Mouse (Mus musculus): ENCODE measurements around the gene Vps45. TPM values are rescaled to one million over a fixed set of nuclear protein-coding genes. Genes with fewer than 3 reads are reported as not detected.
A peak's percentile ranks its signal among the peaks of the same experiment; 100 is the strongest.

The Vps45 gene
- total and polyA plus RNA-seq, 2 experiments from 2014 or later, result 24.9 to 61.8 TPM

GRCm38 (mm10) chr3:96098616-96099267 is 40.5 kb upstream of the Vps45 start:
- no peak for TF ChIP-seq CTCF (IDR thresholded peaks at IDR 0.05; ENCODE audit: low read depth)
- DNase-seq (ENCODE audit: low spot score), result peak; percentile 25
- Histone ChIP-seq H3K9me3 (ENCODE audit: low read length) (no peaks in the 10 kb centered on the region), H3K36me3 (ENCODE audit: insufficient read depth, low read length) (no peaks in the 10 kb centered on the region), H3K4me3 (ENCODE audit: low read length) (no peak overlapping the region), H3K27ac (no peak overlapping the region), H3K4me2 (ENCODE audit: low read depth, low read length) (no peak overlapping the region), H3K27me3 (ENCODE audit: insufficient read depth, low read length) (no peaks in the 10 kb centered on the region), H3K4me1 (ENCODE audit: insufficient read depth, low read length) (no peaks in the 10 kb centered on the region), H3K9ac (replicated peaks; ENCODE audit: low read length) (no peak overlapping the region)
- 57% methylated on average over 7 of the region's 7 CpGs for WGBS
- ATAC-seq, result no peak

- H3K27me3 ChIP-seq (ENCODE audit: insufficient read depth, low read length), result no peaks in the 10 kb centered on the region
- no peaks in the 10 kb centered on the region for H3K4me1 ChIP-seq (ENCODE audit: insufficient read depth, low read length)
- no peaks in the 10 kb centered on the region for H3K36me3 ChIP-seq (ENCODE audit: insufficient read depth, low read length)
- no peak for ATAC-seq
- no peak for TF ChIP-seq CTCF (IDR thresholded peaks at IDR 0.05; ENCODE audit: low read depth)
- no peak overlapping the region for H3K4me2 ChIP-seq (ENCODE audit: low read depth, low read length)
- DNase-seq (ENCODE audit: low spot score), result no peak
- no peak overlapping the region for H3K27ac ChIP-seq
- H3K9ac ChIP-seq (replicated peaks; ENCODE audit: low read length), result no peak overlapping the region
- WGBS, result 65% methylated on average over 4 of the region's 4 CpGs
- H3K4me3 ChIP-seq (ENCODE audit: low read length), result no peak overlapping the region
- no peaks in the 10 kb centered on the region for H3K9me3 ChIP-seq (ENCODE audit: low read length)
Observed at GRCm38 (mm10) chr3:96098168-96098567, 39.9 kb upstream of the Vps45 start.

GRCm38 (mm10) chr3:96094203-96094602 is 35.9 kb upstream of the Vps45 start:
- Histone ChIP-seq H3K9ac (replicated peaks; ENCODE audit: low read length) (no peak overlapping the region), H3K27ac (no peak overlapping the region), H3K27me3 (ENCODE audit: insufficient read depth, low read length) (no peaks in the 10 kb centered on the region), H3K4me2 (ENCODE audit: low read depth, low read length) (no peak overlapping the region), H3K9me3 (ENCODE audit: low read length) (no peaks in the 10 kb centered on the region), H3K4me1 (ENCODE audit: insufficient read depth, low read length) (no peaks in the 10 kb centered on the region), H3K36me3 (ENCODE audit: insufficient read depth, low read length) (no peaks in the 10 kb centered on the region), H3K4me3 (ENCODE audit: low read length) (no peak overlapping the region)
- DNase-seq (ENCODE audit: low spot score) (no peak), ATAC-seq (no peak)
- no peak for TF ChIP-seq CTCF (IDR thresholded peaks at IDR 0.05; ENCODE audit: low read depth)
- WGBS, result 88% methylated on average over 13 of the region's 13 CpGs

GRCm38 (mm10) chr3:96093509-96093908 is 35.2 kb upstream of the Vps45 start:
- H3K9ac ChIP-seq (replicated peaks; ENCODE audit: low read length), result no peak overlapping the region
- DNase-seq (ENCODE audit: low spot score), result no peak
- H3K27ac ChIP-seq, result no peak overlapping the region
- no peaks in the 10 kb centered on the region for H3K4me1 ChIP-seq (ENCODE audit: insufficient read depth, low read length)
- H3K9me3 ChIP-seq (ENCODE audit: low read length), result no peaks in the 10 kb centered on the region
- H3K4me2 ChIP-seq (ENCODE audit: low read depth, low read length), result no peak overlapping the region
- ATAC-seq, result no peak
- 67% methylated on average over 13 of the region's 13 CpGs for WGBS
- H3K4me3 ChIP-seq (ENCODE audit: low read length), result no peak overlapping the region
- H3K36me3 ChIP-seq (ENCODE audit: insufficient read depth, low read length), result no peaks in the 10 kb centered on the region
- no peaks in the 10 kb centered on the region for H3K27me3 ChIP-seq (ENCODE audit: insufficient read depth, low read length)
- peak; percentile 15; the same call in 1 of the 2 replicates for TF ChIP-seq CTCF (IDR thresholded peaks at IDR 0.05; ENCODE audit: low read depth)

GRCm38 (mm10) chr3:96091966-96092365 is 33.7 kb upstream of the Vps45 start:
- no peak for TF ChIP-seq CTCF (IDR thresholded peaks at IDR 0.05; ENCODE audit: low read depth)
- no peaks in the 10 kb centered on the region for H3K36me3 ChIP-seq (ENCODE audit: insufficient read depth, low read length)
- no peaks in the 10 kb centered on the region for H3K9me3 ChIP-seq (ENCODE audit: low read length)
- no peaks in the 10 kb centered on the region for H3K4me1 ChIP-seq (ENCODE audit: insufficient read depth, low read length)
- ATAC-seq (no peak), DNase-seq (ENCODE audit: low spot score) (no peak)
- no peaks in the 10 kb centered on the region for H3K27me3 ChIP-seq (ENCODE audit: insufficient read depth, low read length)
- no peak overlapping the region for H3K9ac ChIP-seq (replicated peaks; ENCODE audit: low read length)
- WGBS, result 64% methylated on average over 6 of the region's 6 CpGs
- no peak overlapping the region for H3K27ac ChIP-seq
- H3K4me2 ChIP-seq (ENCODE audit: low read depth, low read length), result no peak overlapping the region
- no peak overlapping the region for H3K4me3 ChIP-seq (ENCODE audit: low read length)

- 72% methylated on average over 2 of the region's 2 CpGs for WGBS
- DNase-seq (ENCODE audit: low spot score) (no peak), ATAC-seq (no peak)
- no peak for TF ChIP-seq CTCF (IDR thresholded peaks at IDR 0.05; ENCODE audit: low read depth)
- Histone ChIP-seq H3K4me1 (ENCODE audit: insufficient read depth, low read length) (no peaks in the 10 kb centered on the region), H3K27ac (no peak overlapping the region), H3K9me3 (ENCODE audit: low read length) (no peaks in the 10 kb centered on the region), H3K4me3 (ENCODE audit: low read length) (no peak overlapping the region), H3K27me3 (ENCODE audit: insufficient read depth, low read length) (no peaks in the 10 kb centered on the region), H3K4me2 (ENCODE audit: low read depth, low read length) (no peak overlapping the region), H3K9ac (replicated peaks; ENCODE audit: low read length) (no peak overlapping the region), H3K36me3 (ENCODE audit: insufficient read depth, low read length) (no peaks in the 10 kb centered on the region)
Observed at GRCm38 (mm10) chr3:96091146-96091545, 32.9 kb upstream of the Vps45 start.

GRCm38 (mm10) chr3:96089882-96090489 is 31.7 kb upstream of the Vps45 start:
- no peak overlapping the region for H3K27ac ChIP-seq
- H3K27me3 ChIP-seq (ENCODE audit: insufficient read depth, low read length), result no peaks in the 10 kb centered on the region
- ATAC-seq (no peak), DNase-seq (ENCODE audit: low spot score) (no peak)
- no peak overlapping the region for H3K4me2 ChIP-seq (ENCODE audit: low read depth, low read length)
- H3K9me3 ChIP-seq (ENCODE audit: low read length), result no peaks in the 10 kb centered on the region
- H3K4me3 ChIP-seq (ENCODE audit: low read length), result no peak overlapping the region
- no peaks in the 10 kb centered on the region for H3K36me3 ChIP-seq (ENCODE audit: insufficient read depth, low read length)
- WGBS, result 71% methylated on average over 2 of the region's 2 CpGs
- H3K9ac ChIP-seq (replicated peaks; ENCODE audit: low read length), result no peak overlapping the region
- peak; percentile 53 for TF ChIP-seq CTCF (IDR thresholded peaks at IDR 0.05; ENCODE audit: low read depth)
- no peaks in the 10 kb centered on the region for H3K4me1 ChIP-seq (ENCODE audit: insufficient read depth, low read length)
